Mouse (Mus musculus): ENCODE results near the gene Gm5767. TPM values are rescaled to one million over a fixed set of nuclear protein-coding genes. Genes with fewer than 3 reads are reported as not detected.

The Gm5767 gene
- polyA plus RNA-seq, 1 experiment from 2014 or later = not detected

DNA sequence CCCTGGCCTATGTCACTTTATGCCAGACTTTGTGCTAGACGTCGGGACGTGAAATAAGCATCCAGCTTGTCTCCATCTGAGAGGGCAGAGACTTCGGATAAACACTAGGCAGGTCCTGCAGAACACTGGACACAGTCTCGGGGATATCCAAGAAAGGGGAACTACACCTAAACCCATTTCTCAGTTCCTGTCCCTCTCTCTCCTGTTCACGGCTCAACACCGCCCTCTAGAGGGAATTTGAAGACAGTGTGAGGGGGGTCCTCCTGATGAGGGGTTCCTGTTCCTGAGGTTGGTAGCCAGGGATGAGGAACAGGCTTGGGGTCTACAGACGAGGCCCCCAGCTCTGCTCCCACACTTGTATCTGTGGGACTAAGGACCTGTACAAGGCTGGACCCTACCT lies 6.4 kb upstream of the Gm5767 start:
- ATAC-seq = no peak

GRCm38 (mm10) chr16:8675559-8675958 lies 5.0 kb upstream of the Gm5767 start:
- Histone ChIP-seq H3K36me3 (ENCODE audit: control insufficient read depth, insufficient read depth, low read length) (no peaks in the 10 kb centered on the region), H3K9me3 (ENCODE audit: control insufficient read depth, low read length) (no peaks in the 10 kb centered on the region), H3K4me1 (ENCODE audit: control insufficient read depth, insufficient read depth, low read depth, low read length) (peaks cover 2% of the 10 kb centered on the region; the same call in 1 of the 2 replicates), H3K27me3 (replicated peaks; ENCODE audit: control insufficient read depth, insufficient read depth, low read length) (no peaks in the 10 kb centered on the region), H3K9ac (ENCODE audit: low read depth, low read length) (no peak overlapping the region), H3K27ac (ENCODE audit: low read depth, low read length) (no peak overlapping the region), H3K4me2 (ENCODE audit: low read length) (no peak overlapping the region), H3K4me3 (ENCODE audit: low read length) (no peak overlapping the region)
- WGBS = 87% methylated on average over 8 of the region's 8 CpGs
- ATAC-seq = no peak

More for the DNA sequence above, 6.4 kb upstream of the Gm5767 start:
- H3K9ac ChIP-seq (ENCODE audit: low read depth, low read length) = no peak overlapping the region
- H3K4me2 ChIP-seq (ENCODE audit: low read length) = peak overlapping the region; percentile 16; the same call in 1 of the 2 replicates
- H3K4me1 ChIP-seq (ENCODE audit: control insufficient read depth, insufficient read depth, low read depth, low read length) = peaks cover 15% of the 10 kb centered on the region
- no peak overlapping the region for H3K4me3 ChIP-seq (ENCODE audit: low read length)
- H3K36me3 ChIP-seq (ENCODE audit: control insufficient read depth, insufficient read depth, low read length) = no peaks in the 10 kb centered on the region
- 3% methylated on average over 8 of the region's 8 CpGs for WGBS
- no peaks in the 10 kb centered on the region for H3K27me3 ChIP-seq (replicated peaks; ENCODE audit: control insufficient read depth, insufficient read depth, low read length)
- H3K27ac ChIP-seq (ENCODE audit: low read depth, low read length) = no peak overlapping the region
- no peaks in the 10 kb centered on the region for H3K9me3 ChIP-seq (ENCODE audit: control insufficient read depth, low read length)

DNA sequence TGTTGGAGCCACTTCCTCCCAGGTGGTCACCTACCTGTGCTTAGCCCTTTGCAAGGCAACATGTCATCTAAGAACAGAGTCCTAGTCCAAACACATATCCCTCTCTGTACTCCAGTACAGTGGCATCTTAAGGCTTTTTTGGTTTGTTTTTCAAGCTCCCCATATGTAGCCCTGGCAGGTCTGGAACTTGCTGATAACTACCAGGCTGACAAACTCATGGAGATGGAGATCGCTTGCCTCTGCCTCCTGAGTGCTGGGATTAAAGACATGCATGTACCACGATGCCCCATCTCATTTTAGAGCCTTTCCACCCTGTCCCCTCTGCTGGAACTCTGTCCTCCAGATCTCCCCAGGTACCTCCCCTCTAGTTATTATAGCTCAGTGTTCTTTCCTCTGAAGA lies 4.3 kb upstream of the Gm5767 start:
- no peaks in the 10 kb centered on the region for H3K9me3 ChIP-seq (ENCODE audit: control insufficient read depth, low read length)
- no peak overlapping the region for H3K4me3 ChIP-seq (ENCODE audit: low read length)
- no peak overlapping the region for H3K4me2 ChIP-seq (ENCODE audit: low read length)
- H3K36me3 ChIP-seq (ENCODE audit: control insufficient read depth, insufficient read depth, low read length) = no peaks in the 10 kb centered on the region
- 87% methylated on average over 2 of the region's 2 CpGs for WGBS
- no peak for ATAC-seq
- H3K27me3 ChIP-seq (replicated peaks; ENCODE audit: control insufficient read depth, insufficient read depth, low read length) = no peaks in the 10 kb centered on the region
- H3K9ac ChIP-seq (ENCODE audit: low read depth, low read length) = no peak overlapping the region
- no peak overlapping the region for H3K27ac ChIP-seq (ENCODE audit: low read depth, low read length)
- no peaks in the 10 kb centered on the region for H3K4me1 ChIP-seq (ENCODE audit: control insufficient read depth, insufficient read depth, low read depth, low read length)

GRCm38 (mm10) chr16:8676800-8677199 lies 3.8 kb upstream of the Gm5767 start:
- no peaks in the 10 kb centered on the region for H3K27me3 ChIP-seq (replicated peaks; ENCODE audit: control insufficient read depth, insufficient read depth, low read length)
- H3K4me1 ChIP-seq (ENCODE audit: control insufficient read depth, insufficient read depth, low read depth, low read length) = no peaks in the 10 kb centered on the region
- WGBS = 47% methylated on average over 4 of the region's 4 CpGs
- peak overlapping the region; percentile 22; the same call in 1 of the 2 replicates for H3K9ac ChIP-seq (ENCODE audit: low read depth, low read length)
- no peaks in the 10 kb centered on the region for H3K36me3 ChIP-seq (ENCODE audit: control insufficient read depth, insufficient read depth, low read length)
- no peak for ATAC-seq
- no peak overlapping the region for H3K4me2 ChIP-seq (ENCODE audit: low read length)
- H3K4me3 ChIP-seq (ENCODE audit: low read length) = no peak overlapping the region
- no peak overlapping the region for H3K27ac ChIP-seq (ENCODE audit: low read depth, low read length)
- no peaks in the 10 kb centered on the region for H3K9me3 ChIP-seq (ENCODE audit: control insufficient read depth, low read length)

DNA sequence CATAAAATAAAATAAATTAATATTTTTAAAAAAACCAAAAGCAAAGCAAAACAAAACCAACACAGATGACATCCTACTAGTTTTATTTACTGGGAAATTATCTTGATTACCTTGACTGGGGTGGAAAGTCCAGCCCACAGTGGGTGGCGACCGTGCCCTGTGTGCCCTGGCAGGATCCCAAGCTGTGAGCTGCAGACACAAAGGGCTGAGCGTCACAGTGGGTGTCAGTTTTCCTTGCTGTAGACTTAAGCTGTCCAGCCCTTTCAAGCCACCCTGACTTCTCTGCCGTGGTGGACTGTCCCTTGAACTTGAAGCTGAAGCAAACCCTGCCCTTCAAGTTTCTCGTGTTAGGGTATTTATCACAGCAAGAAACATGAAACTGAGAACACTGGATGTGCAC lies 2.5 kb upstream of the Gm5767 start:
- no peak overlapping the region for H3K9ac ChIP-seq (ENCODE audit: low read depth, low read length)
- no peak for ATAC-seq
- no peaks in the 10 kb centered on the region for H3K4me1 ChIP-seq (ENCODE audit: control insufficient read depth, insufficient read depth, low read depth, low read length)
- no peaks in the 10 kb centered on the region for H3K9me3 ChIP-seq (ENCODE audit: control insufficient read depth, low read length)
- H3K27me3 ChIP-seq (replicated peaks; ENCODE audit: control insufficient read depth, insufficient read depth, low read length) = no peaks in the 10 kb centered on the region
- no peak overlapping the region for H3K4me3 ChIP-seq (ENCODE audit: low read length)
- WGBS = 47% methylated on average over 5 of the region's 5 CpGs
- no peaks in the 10 kb centered on the region for H3K36me3 ChIP-seq (ENCODE audit: control insufficient read depth, insufficient read depth, low read length)
- H3K27ac ChIP-seq (ENCODE audit: low read depth, low read length) = no peak overlapping the region
- no peak overlapping the region for H3K4me2 ChIP-seq (ENCODE audit: low read length)

- 86% methylated on average over 4 of the region's 4 CpGs for WGBS
Measured at GRCm38 (mm10) chr16:8678676-8679075, 1.9 kb upstream of the Gm5767 start.

DNA sequence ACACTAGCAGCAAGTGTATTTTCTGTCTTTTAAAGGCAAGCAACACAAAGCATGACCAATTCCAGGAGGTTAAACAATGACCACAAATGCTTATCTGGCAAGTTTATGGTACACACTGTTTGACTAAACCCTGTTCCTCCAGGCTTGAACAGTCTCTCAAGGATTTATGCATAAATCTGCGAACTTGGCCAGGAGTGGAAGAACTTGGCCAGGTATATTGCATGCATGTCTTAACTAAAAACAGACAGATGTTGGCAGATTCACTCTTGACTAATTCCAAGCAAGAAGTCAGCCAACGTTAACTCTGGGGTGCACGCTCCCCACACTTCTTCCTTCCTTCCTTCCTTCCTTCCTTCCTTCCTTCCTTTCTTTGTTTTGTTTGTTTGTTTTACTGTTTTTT lies 790 bp upstream of the Gm5767 start:
- WGBS = 98% methylated on average over 3 of the region's 3 CpGs
- no peak overlapping the region for H3K4me3 ChIP-seq (ENCODE audit: low read length)
- H3K9me3 ChIP-seq (ENCODE audit: control insufficient read depth, low read length) = no peaks in the 10 kb centered on the region
- H3K4me2 ChIP-seq (ENCODE audit: low read length) = no peak overlapping the region
- H3K4me1 ChIP-seq (ENCODE audit: control insufficient read depth, insufficient read depth, low read depth, low read length) = no peaks in the 10 kb centered on the region
- no peak overlapping the region for H3K9ac ChIP-seq (ENCODE audit: low read depth, low read length)
- no peak overlapping the region for H3K27ac ChIP-seq (ENCODE audit: low read depth, low read length)
- H3K27me3 ChIP-seq (replicated peaks; ENCODE audit: control insufficient read depth, insufficient read depth, low read length) = no peaks in the 10 kb centered on the region
- ATAC-seq = no peak
- H3K36me3 ChIP-seq (ENCODE audit: control insufficient read depth, insufficient read depth, low read length) = no peaks in the 10 kb centered on the region

More at GRCm38 (mm10) chr16:8678676-8679075, 1.9 kb upstream of the Gm5767 start:
- Histone ChIP-seq H3K4me3 (ENCODE audit: low read length) (no peak overlapping the region), H3K9me3 (ENCODE audit: control insufficient read depth, low read length) (no peaks in the 10 kb centered on the region), H3K36me3 (ENCODE audit: control insufficient read depth, insufficient read depth, low read length) (no peaks in the 10 kb centered on the region), H3K27ac (ENCODE audit: low read depth, low read length) (no peak overlapping the region), H3K9ac (ENCODE audit: low read depth, low read length) (no peak overlapping the region), H3K27me3 (replicated peaks; ENCODE audit: control insufficient read depth, insufficient read depth, low read length) (no peaks in the 10 kb centered on the region), H3K4me2 (ENCODE audit: low read length) (no peak overlapping the region), H3K4me1 (ENCODE audit: control insufficient read depth, insufficient read depth, low read depth, low read length) (no peaks in the 10 kb centered on the region)
- ATAC-seq = no peak

GRCm38 (mm10) chr16:8685087-8685486 lies 4.5 kb downstream of the Gm5767 start:
- Histone ChIP-seq H3K9ac (ENCODE audit: low read depth, low read length) (no peak overlapping the region), H3K27me3 (replicated peaks; ENCODE audit: control insufficient read depth, insufficient read depth, low read length) (no peaks in the 10 kb centered on the region), H3K9me3 (ENCODE audit: control insufficient read depth, low read length) (no peaks in the 10 kb centered on the region), H3K4me1 (ENCODE audit: control insufficient read depth, insufficient read depth, low read depth, low read length) (peaks cover 6% of the 10 kb centered on the region; the same call in 1 of the 2 replicates), H3K27ac (ENCODE audit: low read depth, low read length) (no peak overlapping the region), H3K36me3 (ENCODE audit: control insufficient read depth, insufficient read depth, low read length) (peaks cover 13% of the 10 kb centered on the region; the same call in 1 of the 2 replicates), H3K4me3 (ENCODE audit: low read length) (no peak overlapping the region), H3K4me2 (ENCODE audit: low read length) (no peak overlapping the region)
- WGBS = 68% methylated on average over 4 of the region's 4 CpGs
- ATAC-seq = no peak

DNA sequence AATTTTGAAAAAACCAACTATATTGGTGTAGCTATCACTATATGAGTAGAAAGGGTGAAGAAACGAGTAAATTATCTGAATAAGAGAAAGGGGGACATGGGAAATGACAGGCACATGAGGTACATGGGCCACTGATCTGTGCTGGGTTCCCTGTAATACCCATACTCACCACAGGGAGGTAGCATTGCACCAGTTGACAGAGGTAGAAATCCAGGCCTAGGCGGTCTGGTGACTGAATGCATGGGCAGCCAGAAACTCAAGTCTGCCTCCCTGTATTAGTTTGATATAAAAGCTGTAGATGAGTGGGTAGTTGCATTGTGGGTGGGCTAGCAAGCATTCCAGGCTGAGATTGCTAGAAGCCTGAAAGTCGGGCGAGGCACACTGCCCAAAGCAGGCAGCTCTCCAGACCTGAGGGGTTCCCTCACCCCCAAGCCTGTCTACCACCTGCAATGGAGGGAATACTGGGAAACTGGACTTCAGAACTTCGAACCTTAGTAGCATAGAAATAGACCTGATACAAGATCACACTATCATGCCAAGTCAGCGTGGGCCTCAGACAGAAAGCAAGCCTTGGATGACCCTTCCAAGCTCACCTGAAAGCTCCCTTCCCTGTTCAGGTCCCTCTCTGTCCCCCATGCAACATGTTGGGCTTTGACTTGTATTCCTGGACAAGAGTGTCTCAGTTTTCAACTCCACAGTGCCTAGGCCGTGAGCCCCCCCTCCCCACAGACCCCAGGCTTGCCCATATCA lies 5.7 kb downstream of the Gm5767 start:
- Histone ChIP-seq H3K9me3 (ENCODE audit: control insufficient read depth, low read length) (no peaks in the 10 kb centered on the region), H3K36me3 (ENCODE audit: control insufficient read depth, insufficient read depth, low read length) (peaks cover 18% of the 10 kb centered on the region), H3K4me2 (ENCODE audit: low read length) (no peak overlapping the region), H3K27ac (ENCODE audit: low read depth, low read length) (no peak overlapping the region), H3K27me3 (replicated peaks; ENCODE audit: control insufficient read depth, insufficient read depth, low read length) (no peaks in the 10 kb centered on the region), H3K9ac (ENCODE audit: low read depth, low read length) (no peak overlapping the region), H3K4me1 (ENCODE audit: control insufficient read depth, insufficient read depth, low read depth, low read length) (peaks cover 6% of the 10 kb centered on the region; the same call in 1 of the 2 replicates), H3K4me3 (ENCODE audit: low read length) (no peak overlapping the region)
- 0 out of 2 replicates have a peak, but pooled peaks have one; percentile 9 for ATAC-seq
- WGBS = 61% methylated on average over 7 of the region's 7 CpGs

All from hindbrain, embryonic 16.5 days (tissue).